Mouse (Mus musculus): ENCODE data around the gene Apol7c. TPM values are rescaled to one million over a fixed set of nuclear protein-coding genes. Genes with fewer than 3 reads are reported as not detected.
"Not testable (repeated sequence)": the region's sequence is repeated elsewhere in the genome, so short reads cannot be mapped to it uniquely, and the experiment has no call there.

Apol7c gene
- not detected in 2 replicates for polyA plus RNA-seq (2015; fragmentation: Nextera tagmentation; extraction: Ambion mirVana)

GRCm38 (mm10) chr15:77533216-77533615 lies at the start of gene Apol7c:
Gene Apol7c (minus strand): TSS chr15:77533316.
- Histone ChIP-seq H3K27ac (ENCODE audit: low read length) (no peak within 1 kb of the TSS), H3K9me3 (ENCODE audit: low read length) (no peaks in the 10 kb centered on the region), H3K27me3 (ENCODE audit: insufficient read depth, low read length) (no peaks in the 10 kb centered on the region), H3K36me3 (ENCODE audit: insufficient read depth, low read length) (no peaks in the 10 kb centered on the region), H3K4me3 (ENCODE audit: low read length) (no peak within 1 kb of the TSS), H3K4me2 (replicated peaks; ENCODE audit: low read depth, low read length) (no peak within 1 kb of the TSS), H3K9ac (replicated peaks; ENCODE audit: low read length) (no peak within 1 kb of the TSS), H3K4me1 (ENCODE audit: insufficient read depth, low read length) (no peaks in the 10 kb centered on the region)
- no peak for ATAC-seq (ENCODE audit: low FRiP score, low TSS enrichment)

- no peaks in the 10 kb centered on the region for H3K36me3 ChIP-seq (ENCODE audit: insufficient read depth, low read length)
- H3K27ac ChIP-seq (ENCODE audit: low read length) = no peak overlapping the region
- no peak overlapping the region for H3K4me3 ChIP-seq (ENCODE audit: low read length)
- H3K4me2 ChIP-seq (replicated peaks; ENCODE audit: low read depth, low read length) = no peak overlapping the region
- H3K9me3 ChIP-seq (ENCODE audit: low read length) = peaks cover 5% of the 10 kb centered on the region; the same call in 1 of the 2 replicates
- WGBS = 50% methylated on average over 1 of the region's 1 CpGs
- H3K9ac ChIP-seq (replicated peaks; ENCODE audit: low read length) = no peak overlapping the region
- H3K27me3 ChIP-seq (ENCODE audit: insufficient read depth, low read length) = no peaks in the 10 kb centered on the region
- no peak for ATAC-seq (ENCODE audit: low FRiP score, low TSS enrichment)
- no peaks in the 10 kb centered on the region for H3K4me1 ChIP-seq (ENCODE audit: insufficient read depth, low read length)
Measured at GRCm38 (mm10) chr15:77581681-77582080, 48.6 kb upstream of the Apol7c start.

- 91% methylated on average over 4 of the region's 4 CpGs for WGBS
- ATAC-seq (ENCODE audit: low FRiP score, low TSS enrichment) = no peak
Measured at GRCm38 (mm10) chr15:77579311-77579710, 46.2 kb upstream of the Apol7c start.

GRCm38 (mm10) chr15:77578801-77579200 lies 45.7 kb upstream of the Apol7c start:
- peaks cover 5% of the 10 kb centered on the region; the same call in 1 of the 2 replicates for H3K9me3 ChIP-seq (ENCODE audit: low read length)
- WGBS = 85% methylated on average over 2 of the region's 2 CpGs
- ATAC-seq (ENCODE audit: low FRiP score, low TSS enrichment) = no peak
- no peak overlapping the region for H3K4me3 ChIP-seq (ENCODE audit: low read length)
- no peak overlapping the region for H3K9ac ChIP-seq (replicated peaks; ENCODE audit: low read length)
- H3K36me3 ChIP-seq (ENCODE audit: insufficient read depth, low read length) = no peaks in the 10 kb centered on the region
- H3K27ac ChIP-seq (ENCODE audit: low read length) = no peak overlapping the region
- H3K4me1 ChIP-seq (ENCODE audit: insufficient read depth, low read length) = no peaks in the 10 kb centered on the region
- H3K27me3 ChIP-seq (ENCODE audit: insufficient read depth, low read length) = no peaks in the 10 kb centered on the region
- H3K4me2 ChIP-seq (replicated peaks; ENCODE audit: low read depth, low read length) = no peak overlapping the region

More at GRCm38 (mm10) chr15:77579311-77579710, 46.2 kb upstream of the Apol7c start:
- no peak overlapping the region for H3K27ac ChIP-seq (ENCODE audit: low read length)
- H3K36me3 ChIP-seq (ENCODE audit: insufficient read depth, low read length) = no peaks in the 10 kb centered on the region
- H3K4me3 ChIP-seq (ENCODE audit: low read length) = no peak overlapping the region
- H3K27me3 ChIP-seq (ENCODE audit: insufficient read depth, low read length) = no peaks in the 10 kb centered on the region
- no peak overlapping the region for H3K4me2 ChIP-seq (replicated peaks; ENCODE audit: low read depth, low read length)
- H3K9me3 ChIP-seq (ENCODE audit: low read length) = peaks cover 5% of the 10 kb centered on the region; the same call in 1 of the 2 replicates
- no peak overlapping the region for H3K9ac ChIP-seq (replicated peaks; ENCODE audit: low read length)
- H3K4me1 ChIP-seq (ENCODE audit: insufficient read depth, low read length) = no peaks in the 10 kb centered on the region

GRCm38 (mm10) chr15:77563219-77563618 lies 30.1 kb upstream of the Apol7c start:
- Histone ChIP-seq H3K27ac (ENCODE audit: low read length) (no peak overlapping the region), H3K9ac (replicated peaks; ENCODE audit: low read length) (no peak overlapping the region), H3K4me1 (ENCODE audit: insufficient read depth, low read length) (no peaks in the 10 kb centered on the region), H3K4me3 (ENCODE audit: low read length) (no peak overlapping the region), H3K36me3 (ENCODE audit: insufficient read depth, low read length) (no peaks in the 10 kb centered on the region), H3K9me3 (ENCODE audit: low read length) (no peaks in the 10 kb centered on the region), H3K4me2 (replicated peaks; ENCODE audit: low read depth, low read length) (no peak overlapping the region), H3K27me3 (ENCODE audit: insufficient read depth, low read length) (no peaks in the 10 kb centered on the region)
- no peak for ATAC-seq (ENCODE audit: low FRiP score, low TSS enrichment)

- no peak for ATAC-seq (ENCODE audit: low FRiP score, low TSS enrichment)
- Histone ChIP-seq H3K27ac (ENCODE audit: low read length) (no peak within 1 kb of the TSS), H3K9ac (replicated peaks; ENCODE audit: low read length) (no peak within 1 kb of the TSS)
Measured at GRCm38 (mm10) chr15:77561792-77562191, 28.7 kb upstream of the Apol7c start, which contains the start of gene 1700025B11Rik. Gene 1700025B11Rik (minus strand): TSS chr15:77561892.

GRCm38 (mm10) chr15:77539221-77539620 lies 6.1 kb upstream of the Apol7c start:
- not testable (repeated sequence) for H3K4me3 ChIP-seq (ENCODE audit: low read length); H3K4me1 ChIP-seq (ENCODE audit: insufficient read depth, low read length); H3K4me2 ChIP-seq (replicated peaks; ENCODE audit: low read depth, low read length); H3K27ac ChIP-seq (ENCODE audit: low read length); ATAC-seq (ENCODE audit: low FRiP score, low TSS enrichment); H3K9ac ChIP-seq (replicated peaks; ENCODE audit: low read length); H3K27me3 ChIP-seq (ENCODE audit: insufficient read depth, low read length); H3K36me3 ChIP-seq (ENCODE audit: insufficient read depth, low read length); H3K9me3 ChIP-seq (ENCODE audit: low read length)
- WGBS = 30% methylated on average over 1 of the region's 1 CpGs

More at GRCm38 (mm10) chr15:77561792-77562191, 28.7 kb upstream of the Apol7c start, which contains the start of gene 1700025B11Rik:
- Histone ChIP-seq H3K27me3 (ENCODE audit: insufficient read depth, low read length) (no peaks in the 10 kb centered on the region), H3K4me3 (ENCODE audit: low read length) (no peak within 1 kb of the TSS), H3K36me3 (ENCODE audit: insufficient read depth, low read length) (no peaks in the 10 kb centered on the region), H3K4me1 (ENCODE audit: insufficient read depth, low read length) (no peaks in the 10 kb centered on the region), H3K9me3 (ENCODE audit: low read length) (no peaks in the 10 kb centered on the region), H3K4me2 (replicated peaks; ENCODE audit: low read depth, low read length) (no peak within 1 kb of the TSS)

GRCm38 (mm10) chr15:77523186-77523843 lies 9.8 kb downstream of the Apol7c start:
- 11% methylated on average over 6 of the region's 6 CpGs for WGBS
- not testable (repeated sequence) for H3K36me3 ChIP-seq (ENCODE audit: insufficient read depth, low read length); H3K9ac ChIP-seq (replicated peaks; ENCODE audit: low read length); H3K4me1 ChIP-seq (ENCODE audit: insufficient read depth, low read length); H3K4me3 ChIP-seq (ENCODE audit: low read length); ATAC-seq (ENCODE audit: low FRiP score, low TSS enrichment); H3K27me3 ChIP-seq (ENCODE audit: insufficient read depth, low read length); H3K27ac ChIP-seq (ENCODE audit: low read length); H3K9me3 ChIP-seq (ENCODE audit: low read length); H3K4me2 ChIP-seq (replicated peaks; ENCODE audit: low read depth, low read length)

GRCm38 (mm10) chr15:77520596-77520995 lies 12.5 kb downstream of the Apol7c start:
- not testable (repeated sequence) for H3K36me3 ChIP-seq (ENCODE audit: insufficient read depth, low read length); ATAC-seq (ENCODE audit: low FRiP score, low TSS enrichment); H3K9ac ChIP-seq (replicated peaks; ENCODE audit: low read length); H3K9me3 ChIP-seq (ENCODE audit: low read length); H3K27me3 ChIP-seq (ENCODE audit: insufficient read depth, low read length); H3K4me1 ChIP-seq (ENCODE audit: insufficient read depth, low read length); H3K27ac ChIP-seq (ENCODE audit: low read length); H3K4me3 ChIP-seq (ENCODE audit: low read length); H3K4me2 ChIP-seq (replicated peaks; ENCODE audit: low read depth, low read length)
- 56% methylated on average over 4 of the region's 4 CpGs for WGBS

- not testable (repeated sequence) for H3K27ac ChIP-seq (ENCODE audit: low read length); ATAC-seq (ENCODE audit: low FRiP score, low TSS enrichment); H3K4me2 ChIP-seq (replicated peaks; ENCODE audit: low read depth, low read length); H3K9me3 ChIP-seq (ENCODE audit: low read length); H3K36me3 ChIP-seq (ENCODE audit: insufficient read depth, low read length); H3K4me3 ChIP-seq (ENCODE audit: low read length); H3K4me1 ChIP-seq (ENCODE audit: insufficient read depth, low read length); H3K27me3 ChIP-seq (ENCODE audit: insufficient read depth, low read length); H3K9ac ChIP-seq (replicated peaks; ENCODE audit: low read length)
Measured at GRCm38 (mm10) chr15:77507966-77508365, 25.1 kb downstream of the Apol7c start, which contains the start of gene Apol11a. Gene Apol11a (plus strand): TSS chr15:77508271.
